Mouse (Mus musculus): Measurements from ENCODE around the gene Npr1.

GRCm38 (mm10) chr3:90462579-90462978 is 3.1 kb downstream of the Npr1 start:
- TF ChIP-seq MAFK (IDR thresholded peaks at IDR 0.05; ENCODE audit: insufficient read depth, low read depth, low read length) (no peak), HCFC1 (IDR thresholded peaks at IDR 0.05; ENCODE audit: borderline replicate concordance, insufficient read depth, low read length) (no peak), CHD2 (IDR thresholded peaks at IDR 0.05; ENCODE audit: low read depth, low read length) (no peak), ZC3H11A (IDR thresholded peaks at IDR 0.05; ENCODE audit: borderline replicate concordance, low read depth, low read length) (no peak), ZNF384 (IDR thresholded peaks at IDR 0.05; ENCODE audit: low read depth, low read length) (no peak)
